Mouse (Mus musculus) kidney, postnatal 25 days (tissue): ENCODE measurements around the gene Hoxa4.

Experiments used
- DNase-seq, 2 experiments: peaks; one replicate each; pipeline ENCODE4 v3.0.0; 2021; ENCODE audit warnings: mixed read lengths in 2 of 2

The Hoxa4 gene

GRCm38 (mm10) chr6:52164051-52164625, 27.4 kb downstream of the Hoxa4 start:
- peak; percentile 29 to 59 for DNase-seq

GRCm38 (mm10) chr6:52163366-52164031, 28.1 kb downstream of the Hoxa4 start:
- DNase-seq: peak in 1 of 2 experiments; percentile 11

GRCm38 (mm10) chr6:52162611-52163365, 28.8 kb downstream of the Hoxa4 start:
- no peak for DNase-seq

GRCm38 (mm10) chr6:52162093-52162380, 29.5 kb downstream of the Hoxa4 start:
- DNase-seq: peak in 1 of 2 experiments; percentile 33

- DNase-seq: peak in 1 of 2 experiments; percentile 23
Measured at GRCm38 (mm10) chr6:52161336-52162092, 30.0 kb downstream of the Hoxa4 start.

GRCm38 (mm10) chr6:52160511-52161335, 30.8 kb downstream of the Hoxa4 start:
- DNase-seq: peak; percentile 75 to 90

- DNase-seq: peak; percentile 33 to 67
Measured at GRCm38 (mm10) chr6:52159979-52160378, 31.6 kb downstream of the Hoxa4 start.

GRCm38 (mm10) chr6:52159164-52159761, 32.3 kb downstream of the Hoxa4 start:
- DNase-seq: peak; percentile 64 to 77

- DNase-seq: peak; percentile 91 to 96
Measured at GRCm38 (mm10) chr6:52158276-52159051, 33.1 kb downstream of the Hoxa4 start, which contains the start of gene Hoxa1. Gene Hoxa1 (minus strand): TSS chr6:52158317.

GRCm38 (mm10) chr6:52157466-52158275, 33.9 kb downstream of the Hoxa4 start:
- no peak for DNase-seq

- no peak for DNase-seq
Measured at GRCm38 (mm10) chr6:52156551-52157200, 34.9 kb downstream of the Hoxa4 start.

GRCm38 (mm10) chr6:52155471-52155870, 36.1 kb downstream of the Hoxa4 start:
- no peak for DNase-seq

GRCm38 (mm10) chr6:52154044-52154443, 37.5 kb downstream of the Hoxa4 start:
- DNase-seq: no peak

- DNase-seq: no peak
Measured at GRCm38 (mm10) chr6:52153270-52153669, 38.3 kb downstream of the Hoxa4 start.

GRCm38 (mm10) chr6:52152226-52153193, 39.0 kb downstream of the Hoxa4 start:
- DNase-seq: no peak

- DNase-seq: no peak
Measured at GRCm38 (mm10) chr6:52151571-52151970, 40.0 kb downstream of the Hoxa4 start.

GRCm38 (mm10) chr6:52150401-52150966, 41.1 kb downstream of the Hoxa4 start:
- no peak for DNase-seq
